Mouse (Mus musculus) ES-CJ7 (cell line): Measurements from ENCODE around the gene Aen.

Experiments
- DNase-seq: peaks from one replicate; pipeline ENCODE4 v3.0.0; 2011; ENCODE audit warnings: low read depth, low spot score

The Aen gene

DNA sequence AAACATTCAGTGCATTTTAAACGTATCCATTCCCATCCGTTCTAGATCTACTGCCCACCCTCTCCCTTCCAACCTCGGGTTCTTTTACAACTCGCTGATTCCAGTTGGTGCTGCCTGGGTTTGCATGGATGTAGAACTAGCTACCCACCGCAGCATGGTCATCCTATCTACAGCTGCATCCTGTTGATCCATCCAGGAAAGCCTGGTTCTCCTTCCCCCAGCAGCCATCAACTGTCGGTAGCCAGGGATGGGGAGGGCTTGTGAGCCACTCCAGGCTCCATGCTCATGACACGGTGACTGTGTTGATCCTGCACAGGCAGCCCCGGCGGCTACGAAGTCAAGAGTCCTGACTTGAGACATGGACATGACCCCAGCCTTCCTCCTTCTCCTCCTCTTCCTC is 1.7 kb upstream of the Aen start:
- DNase-seq, result no peak

DNA sequence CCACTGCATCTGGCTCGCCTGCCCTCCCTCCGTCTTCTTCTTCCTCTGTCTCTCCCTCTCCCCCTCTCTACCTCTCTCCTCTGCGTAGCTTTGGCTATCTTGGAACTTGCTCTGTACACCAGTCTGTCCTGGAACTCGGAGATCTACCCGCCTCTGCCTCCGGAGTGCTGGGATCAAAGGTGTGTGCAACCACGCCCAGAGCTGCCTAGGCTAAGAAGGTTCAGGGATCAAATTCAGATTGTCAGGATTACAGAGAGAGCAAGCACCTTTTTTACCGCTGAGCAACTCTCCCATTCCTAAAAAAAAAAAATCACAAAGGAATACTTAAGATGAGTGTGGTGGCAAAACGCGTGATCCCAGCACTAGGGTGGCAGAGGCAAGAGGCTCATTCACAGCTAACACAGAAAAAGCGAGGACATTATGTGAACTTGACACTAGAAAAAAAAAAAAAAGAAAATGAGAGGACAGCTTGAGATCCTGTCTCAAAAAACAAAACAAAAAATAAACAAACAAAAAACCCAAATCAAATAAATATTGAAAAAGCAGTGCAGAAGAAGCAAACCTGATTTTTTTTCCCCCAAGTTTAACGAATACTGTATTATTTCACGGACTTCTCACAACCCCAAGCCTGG is 517 bp upstream of the Aen start:
- DNase-seq, result peak; percentile 64

DNA sequence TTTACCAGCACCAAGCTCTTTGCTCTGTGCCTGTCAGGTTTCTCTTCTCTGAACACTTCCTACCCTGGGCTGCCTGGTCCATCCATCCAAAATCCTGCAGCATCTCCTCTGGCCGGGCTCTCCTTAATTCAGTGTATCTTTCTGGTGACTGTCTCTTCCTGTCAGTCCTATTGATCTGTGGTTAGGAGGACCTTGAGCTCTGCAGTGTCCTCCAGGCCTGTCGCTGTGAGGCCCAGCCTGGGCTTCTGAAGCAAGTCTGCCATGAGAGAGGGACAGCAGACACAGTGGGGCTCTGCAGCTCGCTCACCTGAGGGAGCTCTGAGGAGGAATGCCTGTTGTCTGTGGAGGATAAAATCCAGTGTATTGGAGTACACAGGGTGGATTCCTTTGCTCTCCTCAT is 1.9 kb downstream of the Aen start:
- DNase-seq, result no peak

DNA sequence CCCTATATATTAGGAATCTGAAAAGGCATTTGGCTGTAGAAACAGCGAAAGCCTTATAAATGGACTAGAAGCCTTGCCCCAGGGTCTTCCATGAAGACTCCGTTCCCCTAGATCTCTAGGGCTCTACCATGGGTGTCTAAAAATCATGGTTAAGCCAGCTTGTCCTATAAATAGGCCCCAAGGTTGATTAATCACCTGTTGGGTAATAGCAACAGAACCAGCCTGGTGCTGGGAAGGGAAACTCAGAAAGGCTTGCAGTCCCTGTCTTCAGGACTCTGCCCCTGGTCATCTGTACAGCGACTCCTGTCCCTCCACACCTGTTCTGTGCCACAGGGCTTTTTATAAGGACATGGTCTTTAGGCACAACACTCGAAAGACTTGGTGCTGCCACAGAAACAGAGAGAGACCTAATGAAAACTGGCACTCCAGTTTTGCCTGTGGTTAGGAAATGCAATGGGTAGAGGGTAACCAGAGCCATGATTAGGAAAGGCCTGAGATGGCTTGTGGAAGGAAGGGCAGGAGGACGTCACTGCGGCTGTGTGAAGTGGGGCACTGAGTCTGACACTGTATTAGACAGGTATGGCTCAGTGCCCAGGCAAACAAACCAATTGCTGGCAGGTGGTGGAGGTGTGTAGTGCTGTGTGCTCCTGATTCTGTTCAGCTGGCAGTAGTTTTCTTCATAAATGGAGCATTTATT is 7.7 kb downstream of the Aen start:
- DNase-seq, result no peak

DNA sequence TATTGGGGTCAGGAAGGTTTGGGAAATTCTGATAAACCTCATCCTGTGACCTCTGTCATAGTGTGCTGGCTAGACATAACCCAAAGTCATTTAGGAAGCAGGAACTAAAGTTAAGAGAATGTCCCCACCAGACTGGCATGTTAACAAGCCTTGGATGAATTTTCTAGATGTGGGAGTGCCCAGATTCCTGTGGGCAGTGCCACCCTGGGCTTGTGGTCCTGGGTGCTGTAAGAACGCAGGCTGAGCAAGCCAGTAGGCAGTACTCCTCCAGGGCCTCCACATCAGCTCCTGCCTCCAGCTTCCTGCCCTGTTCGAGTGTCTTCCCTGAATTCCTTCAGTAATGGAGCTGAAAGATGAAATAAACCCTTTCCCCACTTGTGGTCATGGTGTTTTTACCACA is 8.5 kb downstream of the Aen start:
- DNase-seq, result no peak

DNA sequence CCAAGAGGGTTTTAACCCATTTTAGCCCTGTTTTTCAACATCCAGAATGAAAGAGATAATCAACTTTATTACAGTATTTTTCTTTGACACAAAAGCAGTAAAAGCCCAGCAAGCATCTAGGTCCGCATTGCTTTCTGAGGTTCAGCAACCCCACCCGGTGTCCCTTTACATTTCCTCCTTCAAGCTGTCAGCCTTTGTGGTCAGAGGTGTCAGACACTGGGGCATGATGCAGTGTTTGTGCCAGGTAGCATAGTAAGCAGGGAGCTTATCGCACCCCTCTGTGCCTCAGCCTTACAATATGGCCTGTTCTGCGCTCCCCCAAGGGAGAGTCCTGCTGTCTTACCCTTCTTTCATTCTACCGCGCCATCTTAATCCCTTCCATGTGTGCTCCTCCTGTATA is 13.4 kb downstream of the Aen start:
- no peak for DNase-seq

DNA sequence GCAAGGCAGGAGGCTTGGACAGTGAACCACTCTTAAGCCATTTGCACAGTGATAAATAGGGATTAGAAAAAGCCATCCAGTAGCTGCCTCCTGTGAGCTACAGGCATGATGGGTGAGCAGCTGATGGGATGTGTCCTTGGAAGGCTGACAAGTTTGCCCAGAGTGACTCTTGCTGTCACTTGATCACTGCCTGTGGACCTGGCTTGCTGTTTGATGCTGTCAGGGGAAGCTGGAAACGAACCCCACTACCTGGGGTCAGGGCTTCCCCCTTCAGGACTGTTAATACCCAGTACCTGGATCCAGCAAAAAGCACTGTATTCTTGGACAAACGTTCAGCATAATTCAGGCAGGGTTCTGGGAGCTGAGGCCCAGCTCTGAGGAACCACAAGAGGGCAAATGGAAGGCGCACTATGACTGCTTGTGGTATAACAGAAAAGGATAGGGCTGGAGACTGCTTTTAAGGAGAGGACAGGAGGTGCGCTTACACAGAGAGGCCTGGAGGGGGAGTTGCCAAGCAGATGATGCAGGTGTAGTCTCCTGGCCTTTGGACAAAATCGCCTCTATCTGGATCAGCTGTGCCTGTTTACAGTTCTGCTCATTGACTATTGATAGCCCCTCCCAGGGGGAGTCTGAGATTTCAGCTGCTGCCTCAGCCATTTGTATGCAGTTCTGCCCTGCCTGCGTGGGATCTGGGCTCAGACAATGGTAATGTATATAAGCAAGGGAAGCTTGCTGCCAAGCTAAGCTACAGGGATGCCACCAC is 14.9 kb downstream of the Aen start:
- peak; percentile 84 for DNase-seq

DNA sequence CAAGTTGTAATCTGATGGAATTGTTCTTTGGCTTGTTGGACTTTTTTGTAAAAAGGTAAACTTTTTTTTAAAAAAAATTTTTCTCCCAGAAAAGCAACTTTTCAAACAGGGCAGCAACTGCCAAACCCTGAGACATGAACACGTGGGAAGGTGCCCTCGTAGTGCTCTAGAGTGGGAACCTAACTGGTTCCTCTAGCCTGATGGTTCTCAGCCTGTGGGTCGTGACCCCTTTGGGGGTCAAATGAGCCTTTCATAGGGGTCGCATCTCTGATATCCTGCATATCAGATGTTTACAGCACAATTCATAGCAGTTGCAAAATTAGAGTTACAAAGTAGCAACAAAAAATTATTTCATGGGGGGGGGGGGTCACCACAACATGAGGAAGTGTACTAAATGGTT is 15.6 kb downstream of the Aen start:
- no peak for DNase-seq

DNA sequence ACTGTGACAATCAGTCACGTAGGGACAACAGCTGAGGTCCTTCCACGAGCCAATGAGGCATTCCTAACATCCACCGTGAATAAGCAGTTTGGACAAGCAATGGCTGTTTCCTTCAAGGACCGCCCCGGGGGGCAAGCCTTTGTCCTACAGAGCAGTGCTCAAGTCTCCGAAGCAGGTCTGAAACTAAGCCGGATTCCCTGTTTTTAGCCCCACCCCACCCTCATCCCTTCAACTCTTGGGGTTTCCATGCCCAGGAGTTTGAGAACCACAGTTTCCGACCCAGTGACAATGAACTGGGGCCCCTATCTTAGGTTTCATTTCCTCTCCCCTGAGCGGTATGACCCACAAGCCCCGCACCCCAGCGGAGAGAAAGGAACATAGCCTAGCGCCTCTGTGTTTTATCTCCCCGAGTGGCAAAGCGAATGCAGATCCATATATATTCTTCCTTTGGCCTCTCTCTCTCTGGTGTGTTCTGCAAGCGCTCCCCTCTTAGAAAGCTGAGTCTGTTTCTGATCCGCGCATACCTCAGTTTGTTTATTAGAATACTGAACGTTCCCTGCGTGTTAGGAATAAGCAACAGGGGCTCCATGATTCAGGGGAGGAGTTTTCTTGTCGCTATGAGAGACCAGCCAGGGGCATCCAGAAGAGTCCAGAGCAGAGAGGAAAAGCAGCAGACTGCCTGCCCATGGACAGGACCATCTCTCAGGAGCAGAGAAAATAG is 16.8 kb downstream of the Aen start:
- peak; percentile 70 for DNase-seq

DNA sequence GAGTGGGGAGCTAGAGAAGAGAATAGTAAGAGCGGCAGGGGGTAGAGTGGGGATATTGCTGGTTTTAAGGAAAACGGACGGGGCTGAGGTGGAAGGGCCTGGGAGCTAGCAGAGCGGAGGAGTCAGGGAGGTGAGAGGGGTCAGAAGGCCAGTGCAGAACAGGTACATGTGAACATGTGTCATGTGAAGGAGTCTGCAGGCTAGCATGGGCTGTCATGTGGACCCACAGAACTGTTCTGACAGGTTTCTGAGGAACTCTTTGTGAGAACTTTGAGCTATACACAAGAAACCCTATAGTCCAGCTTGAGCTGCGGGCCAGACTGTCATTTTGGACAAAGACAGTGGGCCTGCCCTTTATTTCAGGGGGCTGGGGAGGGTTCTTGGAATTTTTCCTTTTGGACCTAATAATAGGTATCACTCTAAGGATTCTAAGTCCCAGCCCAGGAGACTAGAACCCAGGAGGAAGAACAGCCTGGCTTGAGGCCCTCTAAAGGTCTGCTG is 17.4 kb downstream of the Aen start, which contains the start of gene Isg20:
TSS of gene Isg20 (plus strand) at position 451 of the 501 bp plus-strand sequence.
- DNase-seq, result no peak

DNA sequence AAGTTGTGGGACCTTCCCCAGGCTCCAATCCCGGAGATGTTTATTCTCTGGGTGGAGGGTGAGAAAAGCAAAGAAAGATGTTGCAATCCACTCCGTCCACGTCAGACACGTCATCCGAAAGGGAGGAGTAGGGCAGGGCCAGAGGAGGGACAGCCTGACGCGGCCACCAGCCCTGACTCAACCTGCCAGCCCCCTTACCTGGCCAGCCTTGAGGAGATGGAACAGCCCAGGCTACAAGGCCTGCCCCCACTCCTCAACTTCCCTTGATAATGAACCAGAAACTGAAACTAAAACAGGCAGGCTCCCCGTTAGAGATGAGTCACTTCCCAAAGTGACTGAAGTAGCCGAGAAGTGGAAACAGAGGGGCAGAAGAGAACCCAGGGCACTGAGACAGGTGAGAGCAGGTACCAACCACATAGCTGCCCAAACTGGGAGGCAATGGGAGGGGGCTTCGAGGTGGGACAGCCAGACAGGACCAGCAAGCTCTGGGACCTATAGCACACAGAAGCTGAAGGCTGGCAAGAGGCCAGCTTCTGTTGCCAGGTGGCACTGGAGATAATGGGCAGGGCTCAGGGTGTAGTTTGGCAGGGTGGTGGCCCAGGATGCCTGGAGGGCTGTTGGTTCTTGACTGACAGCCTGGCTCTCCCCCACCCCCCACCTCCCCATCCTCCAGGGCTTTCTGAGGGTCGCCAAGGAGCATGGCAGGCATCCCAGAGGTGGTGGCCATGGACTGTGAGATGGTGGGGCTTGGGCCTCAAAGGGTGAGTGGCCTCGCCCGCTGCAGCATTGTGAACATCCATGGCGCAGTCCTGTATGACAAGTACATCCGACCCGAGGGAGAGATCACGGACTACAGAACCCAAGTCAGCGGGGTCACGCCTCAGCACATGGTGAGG is 18.2 kb downstream of the Aen start:
- peak; percentile 2 for DNase-seq

DNA sequence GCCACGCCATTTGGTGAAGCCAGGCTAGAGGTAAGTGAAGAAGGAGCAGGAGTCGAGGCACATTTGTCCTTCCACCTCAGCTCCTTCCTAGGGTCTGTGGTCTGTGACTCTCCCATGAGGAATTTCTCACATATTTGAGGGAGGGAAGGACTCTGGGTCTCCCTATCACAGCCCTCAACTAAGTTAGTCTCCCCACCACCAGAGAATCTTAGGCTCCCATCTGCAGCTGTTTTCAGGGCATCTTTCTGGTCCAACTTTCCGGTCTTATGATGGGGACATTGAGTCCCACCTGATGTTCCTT is 18.8 kb downstream of the Aen start:
- no peak for DNase-seq

DNA sequence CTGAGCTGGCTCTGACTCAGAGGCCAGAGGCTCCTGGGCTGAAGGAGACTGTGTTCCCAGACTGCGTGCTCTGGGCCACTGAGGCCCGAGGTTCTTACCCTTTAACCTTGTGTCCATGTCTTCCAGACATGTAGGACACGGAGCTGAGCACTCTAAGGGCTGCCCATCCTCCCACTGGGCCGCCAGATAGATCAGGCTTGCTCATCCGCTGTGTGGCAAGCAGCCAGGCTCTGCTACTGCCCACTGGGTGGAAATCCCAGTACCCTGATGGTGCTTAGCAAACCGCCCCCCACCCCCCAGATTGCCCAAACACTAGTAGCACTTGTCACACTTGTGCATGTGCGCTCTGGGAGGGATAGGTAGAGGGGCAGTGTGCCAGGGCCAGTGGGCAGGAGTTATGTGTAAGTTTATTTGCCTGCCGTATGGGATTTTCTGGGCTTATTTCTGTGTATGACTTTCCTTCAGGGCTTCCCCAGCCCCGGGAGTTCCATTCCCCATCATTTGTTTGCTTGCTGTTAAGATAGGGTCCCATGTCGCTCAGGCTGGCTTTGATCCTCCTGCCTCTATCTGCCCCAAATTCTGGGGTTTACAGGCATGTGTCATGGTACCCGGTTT is 19.3 kb downstream of the Aen start:
- DNase-seq, result peak; percentile 2

DNA sequence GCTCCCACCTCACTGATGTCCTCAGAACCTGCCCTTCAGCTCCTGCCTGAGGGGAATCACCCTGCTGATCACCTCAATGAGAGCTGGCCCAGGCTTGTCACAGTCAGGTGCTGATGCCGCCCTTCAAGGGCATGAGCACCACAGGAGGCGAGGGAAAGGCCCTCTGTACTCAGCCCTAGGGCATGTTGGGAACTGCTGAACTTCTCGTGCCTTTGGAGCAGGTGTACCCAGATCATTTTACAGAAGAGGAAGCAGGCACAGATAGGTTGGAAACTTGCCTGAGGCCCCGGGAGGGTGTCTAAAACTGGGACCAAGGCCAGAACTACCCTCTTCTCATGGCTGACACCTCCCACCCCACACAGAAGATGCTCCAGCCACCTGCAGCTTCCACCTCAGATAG is 23.0 kb downstream of the Aen start:
- peak; percentile 86 for DNase-seq

DNA sequence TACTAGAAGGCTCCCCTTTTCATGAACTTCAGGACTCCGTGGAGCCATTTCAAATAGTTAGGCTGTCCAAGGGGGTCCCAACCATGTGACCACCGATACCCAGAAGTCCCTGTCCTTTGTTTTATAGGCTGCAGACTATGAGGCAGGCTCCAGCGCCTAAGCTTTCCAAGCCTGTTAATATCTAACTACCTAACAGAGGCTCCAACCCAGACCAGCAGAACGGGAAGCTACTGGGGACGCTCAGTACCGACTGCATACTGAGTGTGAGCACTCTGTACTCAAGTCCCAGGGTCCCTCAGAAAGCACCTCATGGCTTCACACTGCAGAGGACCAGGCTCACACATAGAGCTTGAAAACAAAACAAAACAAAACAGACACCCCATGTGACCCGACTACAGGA is 26.9 kb downstream of the Aen start:
- no peak for DNase-seq

DNA sequence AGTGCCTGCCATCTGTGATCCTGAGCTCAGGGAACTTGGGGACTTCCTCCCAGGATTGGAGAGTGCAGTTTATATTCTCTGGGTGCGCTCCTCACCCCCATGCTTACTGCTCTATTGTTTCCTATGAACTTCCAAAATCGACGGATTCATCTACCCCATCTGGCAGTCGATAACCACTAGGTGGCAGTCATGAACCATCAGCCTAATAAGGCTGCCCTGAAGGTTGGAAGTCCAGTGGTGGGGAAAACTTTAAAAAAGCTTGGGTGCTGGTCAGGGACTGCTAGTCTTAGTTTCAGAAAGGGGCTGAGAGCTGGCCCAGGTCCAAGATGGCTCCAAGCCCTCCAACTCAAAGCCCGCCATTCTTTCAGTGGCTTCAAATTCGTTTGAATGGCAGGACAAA is 28.6 kb downstream of the Aen start:
- peak; percentile 79 for DNase-seq

DNA sequence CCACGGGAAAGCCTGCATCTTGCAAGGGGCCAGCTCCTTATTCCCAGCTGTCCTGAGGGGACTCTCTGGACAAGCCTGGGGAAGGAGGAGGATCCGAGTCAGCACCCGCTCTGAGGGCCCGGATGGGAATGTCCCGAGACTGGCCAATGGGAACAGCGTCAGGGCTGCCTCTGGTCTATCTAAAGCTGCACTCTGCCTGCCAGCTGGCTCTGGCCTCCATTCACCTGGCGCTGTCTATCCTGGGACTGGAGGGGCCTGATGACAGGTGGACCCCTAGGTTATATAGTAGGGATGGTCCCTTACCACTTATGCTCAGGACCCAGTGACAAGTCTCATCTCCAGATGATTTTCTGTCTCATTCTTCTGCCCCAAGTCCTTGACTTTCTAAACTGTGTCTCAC is 29.1 kb downstream of the Aen start:
- no peak for DNase-seq

DNA sequence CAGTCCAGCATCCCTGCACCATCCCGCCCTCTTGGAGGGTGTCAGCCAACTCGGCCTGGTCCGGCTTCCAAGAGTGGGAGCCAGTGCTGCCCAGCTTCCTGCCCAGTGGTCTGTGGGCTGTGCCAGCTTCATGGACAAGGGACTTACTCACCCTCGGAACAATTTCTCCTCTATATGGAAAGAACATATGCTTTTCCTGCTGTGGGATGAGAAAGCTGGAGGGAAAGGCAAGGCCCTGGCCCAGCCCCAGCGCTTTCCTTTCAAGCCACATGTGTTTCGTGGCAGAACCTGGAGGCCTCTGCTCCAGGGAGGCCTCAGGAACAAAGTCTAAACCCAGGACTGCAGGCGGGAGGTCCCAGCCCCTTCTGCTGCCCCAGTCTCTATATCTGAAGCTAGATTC is 30.0 kb downstream of the Aen start:
- no peak for DNase-seq

DNA sequence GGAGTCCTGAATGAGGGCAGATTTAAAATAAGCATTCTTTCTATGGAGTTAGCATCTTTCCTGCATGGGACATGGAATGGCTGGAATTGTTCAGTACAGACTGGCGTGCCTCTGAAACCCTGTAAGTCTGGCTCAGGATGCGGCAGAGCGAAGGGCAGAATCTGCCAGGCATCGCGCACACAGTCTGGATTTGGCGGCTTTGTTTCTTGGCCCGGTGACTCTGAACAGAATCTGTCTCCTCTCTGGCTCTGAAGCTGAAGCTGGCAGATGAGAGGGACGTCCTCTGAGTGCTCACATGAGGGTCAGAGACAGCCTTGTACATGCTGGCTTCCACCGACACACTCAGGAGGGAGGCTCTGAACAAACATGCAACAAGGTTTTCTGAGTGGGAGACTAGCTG is 30.5 kb downstream of the Aen start:
- no peak for DNase-seq

DNA sequence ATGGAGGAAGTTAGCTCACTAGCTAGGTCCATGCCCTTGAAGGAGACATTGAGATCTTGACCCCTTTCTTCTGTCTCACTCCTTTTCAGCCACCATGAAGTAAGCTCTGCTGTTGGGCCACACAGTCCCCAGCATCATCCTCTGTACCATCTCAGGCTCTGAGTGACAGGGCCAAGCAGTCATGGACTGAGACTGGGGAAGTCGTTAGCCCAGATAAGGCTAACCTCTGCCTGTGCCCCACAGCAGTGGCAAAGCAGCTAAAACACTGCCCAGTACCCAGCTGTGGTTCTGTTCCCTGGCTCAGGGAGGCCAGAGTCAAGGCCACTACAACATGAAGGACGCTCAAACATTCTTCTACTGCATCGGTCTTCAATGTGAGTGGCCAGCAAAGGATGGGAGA is 31.6 kb downstream of the Aen start:
- DNase-seq, result no peak
